Mouse (Mus musculus) urinary bladder, adult 2 months (tissue): ENCODE data around the gene Myo19. TPM values are rescaled to one million over a fixed set of nuclear protein-coding genes. Genes with fewer than 3 reads are reported as not detected.

Experiments used
- DNase-seq: peaks from one replicate; pipeline ENCODE4 v3.0.0; 2022; ENCODE audit warnings: low spot score
- polyA plus RNA-seq: library from polyadenylated mRNA; depleted of rRNA; stranded (reverse); fragments of >200 nt; gene quantifications from 2 replicates; pipeline ENCODE4 v1.2.3, GENCODE M21; 2012; rRNA removed

Myo19 gene
- polyA plus RNA-seq, 1 experiment = 17.4 TPM

DNA sequence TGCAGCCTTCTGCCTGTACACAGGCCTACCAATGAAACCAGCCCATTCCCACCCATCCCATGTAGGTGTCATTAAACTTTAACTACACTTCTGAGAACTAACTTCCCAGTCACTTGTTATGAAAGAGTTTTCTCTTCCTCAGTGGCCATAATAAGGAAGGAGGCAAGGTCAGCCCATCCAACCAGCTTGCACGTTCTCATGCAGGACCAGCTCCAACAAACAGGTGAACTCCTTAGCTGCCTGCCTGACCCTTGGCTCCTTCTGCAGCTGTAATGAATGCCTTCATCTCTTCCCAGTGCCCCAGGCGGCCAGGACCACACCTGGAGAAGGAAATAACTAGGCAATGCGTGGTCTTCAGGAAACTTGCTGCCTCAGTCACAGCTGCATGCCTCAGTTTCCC lies 65.9 kb downstream of the Myo19 start:
- DNase-seq = no peak

GRCm38 (mm10) chr11:84947206-84947605 lies 67.3 kb downstream of the Myo19 start:
- no peak for DNase-seq

DNA sequence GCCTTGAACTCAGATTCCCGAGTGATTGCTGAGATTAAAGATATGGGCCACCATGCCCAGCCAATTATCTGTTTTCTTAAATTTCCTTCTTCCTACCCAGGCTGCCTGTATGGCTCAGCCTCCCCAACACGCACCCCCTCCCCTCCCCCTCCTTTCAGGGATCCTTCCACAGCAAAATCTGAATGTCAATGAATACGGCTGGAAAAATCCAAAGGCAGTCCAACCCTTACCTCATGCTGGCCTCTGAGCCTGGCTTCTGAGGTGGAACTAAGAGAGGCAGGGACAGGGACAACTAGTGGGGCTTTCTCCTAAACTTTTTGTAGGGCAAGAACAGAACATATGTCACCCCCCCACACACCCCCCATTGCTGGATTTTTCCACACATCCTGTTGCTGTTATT lies 68.2 kb downstream of the Myo19 start:
- DNase-seq = no peak

GRCm38 (mm10) chr11:84948526-84948925 lies 68.6 kb downstream of the Myo19 start:
- no peak for DNase-seq

DNA sequence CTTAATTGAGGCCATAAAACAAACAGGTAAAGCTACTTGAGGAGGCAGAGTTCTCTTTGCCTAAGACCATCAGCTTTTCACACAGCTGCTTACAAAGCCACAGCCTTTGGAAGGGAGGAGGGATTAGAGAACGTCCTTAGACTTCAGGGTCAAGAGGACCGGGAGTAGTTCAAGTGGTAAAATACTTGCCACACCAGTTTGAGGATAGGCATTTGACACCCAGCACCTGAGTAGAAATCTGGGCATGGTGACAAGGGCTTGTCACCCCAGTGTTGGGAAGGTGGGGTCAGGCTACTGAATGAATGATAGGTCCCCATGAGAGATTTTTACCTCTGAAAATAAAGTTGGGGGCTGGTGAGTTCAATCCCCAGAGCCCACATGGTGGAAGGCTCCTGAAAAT lies 72.7 kb downstream of the Myo19 start:
- DNase-seq = no peak

GRCm38 (mm10) chr11:84956400-84956799 lies 76.5 kb downstream of the Myo19 start:
- no peak for DNase-seq

DNA sequence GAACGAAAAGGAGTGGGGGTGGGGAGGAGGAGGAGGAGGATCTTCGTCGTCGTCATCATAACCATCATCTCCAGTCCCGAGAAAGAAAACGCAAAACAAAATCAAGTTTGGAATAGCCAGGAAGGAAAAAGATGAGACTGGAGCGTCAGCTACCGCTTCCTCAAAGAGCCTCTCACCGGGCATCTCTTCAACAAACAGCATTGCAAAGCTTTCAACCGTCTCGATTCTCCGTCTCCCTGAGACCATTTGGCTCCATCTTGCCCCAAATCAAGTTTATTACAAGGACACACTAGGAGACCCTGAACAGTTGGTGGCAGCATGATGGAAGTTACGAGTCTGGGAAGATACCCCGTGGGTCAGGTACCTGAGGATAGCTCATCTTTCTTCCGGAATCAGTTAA lies 77.2 kb downstream of the Myo19 start:
- no peak for DNase-seq

DNA sequence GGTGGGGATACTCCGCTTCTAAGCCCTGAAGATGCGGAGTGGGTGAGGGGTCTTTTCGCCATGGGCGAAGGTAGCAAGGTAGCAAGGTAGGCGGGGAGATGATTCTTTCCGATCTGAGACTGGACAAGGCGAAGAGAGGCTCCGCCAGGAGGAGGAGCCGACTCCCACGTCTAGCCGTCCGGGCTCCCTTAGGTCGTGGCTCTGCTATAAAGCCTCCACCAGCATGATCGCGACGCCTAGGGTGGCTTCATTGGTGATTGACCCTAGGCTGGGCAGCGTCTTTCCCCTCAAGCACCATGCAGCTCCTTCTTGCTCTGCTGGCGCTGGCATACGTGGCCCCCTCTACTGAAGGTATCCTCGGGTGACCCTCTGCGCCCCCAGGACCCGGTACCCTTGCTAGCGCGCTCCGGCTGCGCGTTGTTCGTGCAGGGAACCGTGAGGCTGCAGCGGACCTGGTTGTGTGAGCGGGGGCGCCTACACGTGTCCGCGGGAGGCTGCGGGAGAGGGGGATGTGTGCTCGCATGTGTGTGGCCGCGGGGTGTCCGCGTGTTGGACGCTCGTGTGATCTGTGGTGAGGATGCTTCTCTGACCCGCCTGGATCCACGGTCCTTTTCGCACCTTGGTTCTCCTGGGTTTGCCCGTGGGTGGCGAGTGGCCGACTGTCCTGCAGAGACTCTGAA lies 77.8 kb downstream of the Myo19 start, which contains the start of gene Car4:
Car4 (plus strand) TSS at position 196 of the 680 bp plus-strand sequence.
- DNase-seq = no peak

DNA sequence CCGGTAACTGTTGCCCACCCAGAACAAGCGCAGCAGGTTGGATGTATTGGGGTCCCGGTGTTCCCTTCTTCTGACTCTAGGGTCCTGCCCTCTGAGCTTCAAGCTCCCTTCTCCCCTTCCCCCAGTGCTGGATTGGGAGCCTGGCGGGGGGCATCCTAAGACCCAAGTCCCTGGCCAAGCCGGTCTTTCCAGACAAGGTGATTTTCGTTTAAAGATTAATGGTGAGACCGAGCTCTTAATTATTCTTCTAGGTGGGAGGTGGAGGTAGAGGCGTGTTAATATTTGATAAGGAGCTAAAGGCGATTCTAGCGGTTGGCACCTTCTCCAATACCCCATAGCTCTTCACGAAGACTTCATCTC lies 78.3 kb downstream of the Myo19 start:
- no peak for DNase-seq

- no peak for DNase-seq
These were observed 79.2 kb downstream of the Myo19 start for GRCm38 (mm10) chr11:84959181-84959580.

GRCm38 (mm10) chr11:84959701-84960181 lies 79.8 kb downstream of the Myo19 start:
- DNase-seq = no peak

GRCm38 (mm10) chr11:84960291-84960690 lies 80.3 kb downstream of the Myo19 start:
- DNase-seq = no peak

- DNase-seq = no peak
These were observed 80.8 kb downstream of the Myo19 start for GRCm38 (mm10) chr11:84960780-84961179.

Other genes starting within 250 kb of the Myo19 start
- 10.8 and 13.1 TPM in 2 replicates for gene Mrm1, start 60.6 kb upstream of the Myo19 start, polyA plus RNA-seq
- gene Dhrs11, start 51.2 kb upstream of the Myo19 start, polyA plus RNA-seq = 13.5 and 15.8 TPM in 2 replicates
- 85.6 and 91.4 TPM in 2 replicates for gene Ggnbp2, start 9.3 kb upstream of the Myo19 start, polyA plus RNA-seq
- 5.7 and 8.2 TPM in 2 replicates for gene Pigw, start 137 bp downstream of the Myo19 start, polyA plus RNA-seq
- gene Znhit3, start 36.2 kb downstream of the Myo19 start, polyA plus RNA-seq = 22.6 and 25.4 TPM in 2 replicates
- gene Car4, start 77.6 kb downstream of the Myo19 start, polyA plus RNA-seq = 0.58 and 1.1 TPM in 2 replicates